In the genomic region with DNA sequence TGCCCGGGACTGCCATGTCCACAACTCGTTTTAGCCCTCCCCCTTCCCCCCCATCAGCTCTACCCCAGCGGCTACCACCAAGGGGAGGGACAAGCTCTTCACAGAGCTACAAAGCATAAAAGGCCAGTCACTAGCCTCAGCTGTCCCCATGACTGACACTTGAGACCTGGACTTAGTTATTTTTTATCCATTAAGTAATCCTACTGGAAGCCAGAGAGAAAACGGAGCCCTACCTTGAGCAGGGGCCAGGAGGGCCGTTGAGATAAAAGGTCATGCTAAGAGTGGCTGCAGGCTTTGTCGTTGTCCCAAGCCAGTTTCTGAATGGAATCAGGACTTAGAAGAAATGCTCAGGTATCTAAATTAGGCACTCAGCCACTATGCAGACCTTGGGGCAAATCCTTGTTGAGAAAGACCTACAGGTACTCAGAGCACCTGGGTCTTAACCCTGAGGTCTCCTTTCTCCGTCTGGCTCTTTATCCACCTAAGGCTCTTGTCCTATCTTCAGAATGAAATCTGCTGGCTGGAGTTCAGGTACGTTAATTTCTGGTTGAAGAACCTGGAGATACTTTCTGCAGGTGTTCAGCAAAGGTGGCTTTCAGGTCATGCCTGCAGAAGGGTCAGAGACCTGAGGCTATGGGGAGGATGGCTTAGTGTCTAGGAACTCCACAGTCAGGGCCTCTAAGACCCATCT, we compare ENCODE assay signal across 11 mouse cellular contexts.
"Had no signal": no experiment of that assay in that cellular context is flagged by ENCODE, and none has a peak within 500 bp of the region (broad histone marks: within the 10 kb centered on the region; RNA-seq: fewer than 3 reads in every experiment).

No protein-coding gene starts in this region.

- DNase-seq: forebrain, postnatal 0 days; heart, adult 11 months; heart, adult 2 months; heart, postnatal 14 days; heart, postnatal 36 days; kidney, adult 18-20 months; kidney, adult 8-10 months; kidney, postnatal 10 days; kidney, postnatal 25 days; kidney, postnatal 4 days; left cerebral cortex, postnatal 4 days had no signal
